Mouse (Mus musculus) c-Kit-negative CD71-positive TER-119-positive erythroid progenitor cells, embryonic 14.5 days (primary cell): ENCODE measurements at regions not wholly inside any gene's neighbourhood (a gene's known extent, or its start where the extent isn't known, plus 50 kb on each side); places are given as distances from the start of the nearest gene placed in this dataset.

ENCODE experiments used
- DNase-seq: peaks from one replicate; pipeline ENCODE4 v3.0.0-alpha.2; 2013; ENCODE audit warnings: low read depth, low spot score

DNA sequence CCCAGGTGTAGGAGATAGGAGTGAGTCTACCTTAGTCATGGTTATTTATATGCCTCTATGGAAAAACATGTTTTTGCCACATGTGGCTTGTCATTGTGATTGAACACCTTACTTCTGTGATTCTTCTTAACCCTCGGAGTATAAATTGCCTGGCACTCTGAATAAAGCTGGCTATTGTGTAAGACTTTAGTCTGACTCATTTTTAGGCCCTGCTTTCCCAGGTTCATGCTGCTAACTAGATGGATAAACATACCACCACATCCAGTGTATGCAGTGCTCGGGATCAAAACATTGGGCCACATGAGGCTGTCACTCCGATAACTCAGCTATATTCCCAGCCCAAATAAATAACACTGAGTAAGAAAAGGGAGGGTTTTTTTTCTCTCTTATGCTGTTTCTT is 287.2 kb downstream of the Gsdmc2 start:
- no peak for DNase-seq

DNA sequence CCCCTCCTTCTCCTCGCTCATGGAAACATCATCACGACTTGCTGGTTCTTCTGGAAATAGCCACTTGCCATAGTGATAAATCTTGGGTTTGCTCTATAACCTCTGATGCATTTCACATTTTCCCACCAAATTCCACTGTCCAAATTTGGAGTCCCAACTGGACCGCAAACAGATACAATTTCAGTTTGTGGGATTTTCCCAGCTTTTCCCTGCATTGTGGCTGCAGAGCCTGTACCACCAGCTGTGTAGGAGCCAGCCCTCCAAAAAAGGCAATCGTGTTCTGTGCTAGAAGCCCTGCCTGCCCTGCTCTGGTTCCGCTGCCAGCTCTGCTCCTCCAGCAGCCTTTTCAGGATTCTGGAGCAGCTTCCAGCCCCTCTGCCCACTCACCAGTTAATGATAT is 291.4 kb downstream of the Gsdmc2 start:
- no peak for DNase-seq

DNA sequence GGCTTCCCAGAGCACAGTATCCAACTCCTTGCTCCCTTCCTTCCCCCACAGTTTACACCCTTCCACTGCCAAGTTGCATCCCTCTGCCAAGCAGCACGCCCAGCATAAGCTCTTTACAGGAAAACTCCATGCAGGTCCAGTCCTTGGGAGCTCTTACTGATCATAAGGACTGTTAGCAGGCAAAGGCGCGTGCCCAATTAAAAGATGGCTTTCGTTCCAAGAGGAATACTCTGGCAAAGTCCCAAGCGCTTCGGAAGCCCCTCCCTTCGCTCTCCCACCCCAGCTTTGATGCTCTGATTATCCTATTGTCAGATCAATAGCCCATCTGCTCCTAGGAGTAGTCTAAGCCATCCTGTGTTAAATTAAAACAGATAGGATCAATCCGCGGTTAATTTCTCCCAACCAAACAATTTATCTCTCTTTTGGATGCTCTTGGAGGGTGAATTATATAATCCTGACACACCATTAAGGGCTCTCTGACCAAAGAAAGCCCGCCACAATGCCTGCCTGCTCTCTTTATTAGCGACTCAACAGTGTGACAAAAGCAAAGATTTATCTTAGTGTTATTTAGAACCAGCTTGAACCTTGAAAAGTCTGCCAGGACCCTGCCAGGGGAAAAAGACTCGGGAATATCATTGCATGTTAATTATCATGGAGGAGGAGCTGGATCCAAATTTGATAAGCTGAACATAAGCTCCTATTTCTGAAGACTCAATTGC is 312.5 kb downstream of the Gsdmc2 start:
- DNase-seq = no peak

DNA sequence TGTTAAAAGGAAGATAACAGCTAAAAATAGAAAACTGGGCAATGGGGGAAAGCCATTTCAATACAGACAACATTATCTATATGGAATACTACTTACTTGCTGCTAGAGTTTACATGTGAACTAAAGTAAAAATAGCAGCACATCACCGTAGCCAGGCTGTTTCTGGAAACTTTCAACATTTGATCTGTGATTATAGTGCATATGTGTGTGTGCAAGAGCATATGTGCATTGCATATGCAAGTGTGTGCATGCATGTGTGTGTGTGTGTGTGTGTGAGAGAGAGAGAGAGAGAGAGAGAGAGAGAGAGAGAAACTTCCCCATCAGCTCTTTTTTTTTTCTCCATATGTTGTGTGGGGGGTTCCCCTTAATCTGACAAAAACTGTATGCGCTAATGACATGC is 317.7 kb downstream of the Gsdmc2 start:
- DNase-seq = no peak

DNA sequence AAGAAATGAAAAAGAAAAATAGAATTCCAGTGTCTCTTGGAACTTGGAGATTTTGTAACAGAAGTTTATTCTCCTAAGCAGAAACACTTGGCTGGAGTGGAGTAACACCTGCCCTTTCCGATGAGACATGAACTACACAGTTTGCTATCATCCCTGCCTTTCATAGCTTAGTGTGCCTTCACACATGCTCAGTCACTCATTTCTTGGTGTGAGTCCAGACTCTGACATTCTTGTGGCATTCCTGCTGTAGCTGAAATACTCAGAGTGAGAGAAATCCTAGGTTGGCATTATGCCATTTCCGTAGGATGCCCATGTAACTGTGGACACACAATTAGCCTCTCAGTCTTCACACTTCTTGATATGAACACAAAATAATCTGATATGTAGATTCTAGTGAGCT is 318.2 kb downstream of the Gsdmc2 start:
- DNase-seq = no peak

DNA sequence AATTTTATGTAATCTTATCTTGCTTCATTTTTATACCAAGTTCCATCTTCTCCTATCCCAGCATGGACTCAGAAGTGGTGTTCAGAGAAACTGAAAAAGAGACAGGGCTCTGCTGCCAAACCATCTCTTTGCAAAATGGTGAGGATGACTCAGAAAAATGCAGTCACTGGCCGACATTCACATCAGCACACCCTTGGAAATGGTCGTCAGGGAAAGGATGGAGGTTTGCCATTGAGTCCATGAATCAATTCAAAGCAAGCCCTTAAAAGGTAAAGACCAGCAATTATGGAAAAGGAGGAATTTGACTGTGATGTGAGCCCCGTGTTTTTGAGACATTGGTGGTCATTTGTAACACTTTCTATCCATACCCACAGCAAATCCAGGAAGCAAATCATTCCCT is 327.7 kb downstream of the Gsdmc2 start:
- DNase-seq = no peak

DNA sequence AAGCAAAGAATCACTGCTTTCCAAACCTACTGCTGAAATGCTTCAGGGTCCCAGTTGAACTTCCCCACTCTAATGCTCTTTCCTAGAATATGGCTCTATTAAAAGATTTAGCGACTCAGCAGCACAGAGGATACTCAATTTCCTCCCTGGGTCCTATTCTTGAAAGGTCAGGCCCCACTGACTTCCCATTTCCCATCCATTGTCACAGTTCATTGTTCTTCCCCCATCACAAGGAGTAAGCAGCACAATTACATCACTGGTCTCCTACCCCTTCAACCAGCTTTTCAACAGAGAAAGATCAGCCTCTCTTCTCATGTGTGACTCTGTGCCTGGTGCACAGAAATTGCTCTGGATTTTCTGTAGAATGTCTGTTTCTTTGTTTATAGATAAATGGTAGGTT is 344.5 kb downstream of the Gsdmc2 start:
- no peak for DNase-seq

DNA sequence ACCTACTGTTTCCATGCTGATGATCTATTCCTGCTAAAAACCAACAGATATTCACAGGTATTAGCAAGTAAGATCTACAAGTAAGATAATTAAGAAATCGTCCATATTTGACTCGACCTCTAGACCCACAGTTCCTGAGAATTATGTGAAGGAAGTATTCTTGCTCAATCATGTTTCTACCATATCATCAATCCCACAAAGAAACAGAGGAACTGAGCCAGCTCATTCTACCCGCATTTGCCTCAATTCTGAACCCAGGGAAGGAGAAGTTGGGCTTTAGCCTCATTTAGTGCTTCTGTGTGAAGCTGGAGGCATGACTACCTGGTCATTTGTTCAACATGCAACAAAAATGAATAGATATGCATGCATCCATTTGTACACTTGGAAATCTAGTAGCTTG is 346.5 kb downstream of the Gsdmc2 start:
- DNase-seq = no peak

DNA sequence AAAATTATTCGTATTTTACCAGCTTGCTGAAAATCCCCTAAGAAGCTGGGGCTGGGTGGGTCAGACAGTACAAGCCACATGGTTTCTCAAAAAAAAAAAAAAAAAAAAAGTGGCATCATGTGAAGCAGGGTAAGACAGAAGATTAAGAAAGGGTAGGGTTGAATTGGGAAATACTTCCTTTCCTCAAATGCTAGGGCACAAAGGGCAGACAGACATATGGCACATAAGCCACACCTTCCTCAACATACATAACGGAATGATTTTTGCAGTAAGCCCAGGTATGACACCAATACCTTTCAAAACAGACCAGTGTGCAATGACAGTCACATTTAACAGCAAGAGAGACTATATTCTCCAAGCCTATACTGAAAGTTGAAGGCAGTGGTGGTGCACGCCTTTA is 347.8 kb downstream of the Gsdmc2 start:
- no peak for DNase-seq

DNA sequence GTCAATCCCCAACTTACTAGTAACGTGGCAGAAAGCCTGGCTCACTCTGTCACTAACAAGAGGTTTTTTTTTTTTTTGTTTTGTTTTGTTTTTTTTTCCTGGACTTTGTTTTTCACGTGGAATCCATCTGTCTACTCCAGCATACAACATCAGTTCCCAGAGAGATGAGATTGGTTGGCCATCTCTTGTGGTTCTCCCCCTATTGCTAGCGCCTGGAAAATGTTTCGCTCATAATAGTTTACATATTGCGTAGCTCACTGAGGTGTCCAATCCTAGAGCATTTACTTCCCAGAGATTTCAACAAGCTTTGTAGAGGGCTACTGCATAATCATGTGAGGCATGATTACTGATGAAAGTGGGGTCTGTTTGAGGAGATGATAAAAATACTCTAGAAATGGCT is 360.1 kb downstream of the Gsdmc2 start:
- no peak for DNase-seq

DNA sequence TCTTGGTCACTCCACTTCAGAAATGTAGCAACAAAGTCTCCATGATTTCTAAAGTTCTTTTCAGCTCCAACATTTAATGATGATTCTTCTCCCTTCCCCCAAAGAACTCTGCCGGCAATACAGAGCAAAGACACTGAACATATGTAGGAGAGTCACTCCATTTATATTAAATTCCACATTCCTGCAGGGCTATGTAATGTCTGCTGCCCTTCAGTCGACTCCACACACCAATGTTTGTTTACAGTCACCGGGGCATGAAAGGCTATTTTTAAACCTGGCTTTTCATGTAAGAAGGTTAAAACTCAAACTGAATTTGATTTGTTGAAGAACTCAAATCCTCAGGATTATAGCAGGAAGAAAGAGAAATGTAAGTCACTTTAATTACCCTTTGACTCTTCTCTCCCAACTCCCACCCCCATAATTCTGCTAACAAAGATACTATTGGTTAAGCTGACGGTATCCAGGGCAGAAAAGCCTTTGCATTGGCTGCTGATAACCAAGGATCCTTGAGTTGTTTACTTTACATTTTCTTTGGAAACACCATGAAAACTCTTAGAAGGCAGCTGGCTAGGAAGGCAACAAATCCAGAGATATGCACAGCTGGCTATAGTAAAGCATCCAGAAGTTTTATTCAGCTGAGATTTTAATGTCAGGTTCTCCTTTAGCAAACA is 360.6 kb downstream of the Gsdmc2 start:
- no peak for DNase-seq

DNA sequence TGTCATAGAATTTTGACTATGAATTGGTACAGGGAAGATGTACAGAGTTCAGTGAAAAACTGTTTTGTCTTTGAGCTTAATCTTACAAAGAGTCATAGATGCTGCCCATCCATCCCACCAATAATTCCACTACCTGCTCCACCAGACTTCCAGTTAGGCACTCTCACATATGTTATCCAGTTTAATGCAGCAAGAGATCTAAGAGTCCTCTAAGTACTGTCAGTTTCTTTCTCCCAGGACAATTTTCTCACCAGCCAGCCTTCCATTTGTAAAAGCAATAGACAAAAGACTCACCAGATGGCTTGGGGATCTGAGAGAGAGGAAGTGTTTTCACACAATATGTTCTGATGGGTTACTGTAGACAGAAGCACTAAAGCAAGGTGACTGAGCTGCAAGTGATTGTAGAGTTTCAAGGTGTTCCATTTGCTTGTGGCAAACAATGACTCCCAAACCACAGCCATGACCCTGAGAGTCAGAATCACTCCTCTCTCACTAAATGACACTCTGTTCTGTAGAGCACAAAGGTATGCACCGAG is 365.6 kb downstream of the Gsdmc2 start:
- DNase-seq = no peak

DNA sequence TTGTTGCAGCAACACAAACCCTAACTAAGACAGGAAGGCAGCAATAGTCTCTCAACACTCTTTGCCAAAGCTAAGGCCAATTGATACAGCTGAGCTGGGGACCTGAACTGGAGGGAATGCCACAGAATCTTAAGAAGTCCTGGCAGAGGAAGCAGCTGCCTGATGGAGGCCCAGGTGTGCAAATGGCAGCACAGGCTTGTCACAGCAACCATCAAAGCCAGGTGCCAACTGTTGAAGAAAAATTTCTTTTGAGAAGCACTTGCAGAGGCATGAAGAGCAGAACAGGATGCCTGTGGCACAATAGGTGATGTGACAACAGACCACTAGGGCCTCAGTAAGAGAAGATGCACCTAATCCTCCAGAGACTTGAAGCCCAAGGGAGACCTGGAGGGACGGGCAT is 378.1 kb downstream of the Gsdmc2 start:
- no peak for DNase-seq

DNA sequence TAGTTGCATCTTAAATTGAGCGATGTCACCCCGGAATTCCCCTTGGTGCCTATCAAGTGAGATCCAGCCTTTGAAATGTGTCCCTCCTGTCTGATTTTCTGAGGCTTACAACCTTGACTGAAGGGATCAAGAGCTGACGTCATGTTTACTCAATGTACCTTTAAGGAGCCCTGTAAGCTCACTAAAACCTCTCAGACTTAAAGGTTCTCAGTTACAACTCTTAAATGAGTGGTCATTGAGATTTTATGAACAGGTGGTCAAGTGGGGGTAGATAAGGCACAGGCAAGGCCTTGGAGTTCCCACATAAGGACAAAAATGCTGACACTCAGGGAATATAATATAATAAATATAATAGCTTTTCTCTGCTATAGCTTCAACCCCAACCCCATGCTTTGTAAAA is 392.4 kb downstream of the Gsdmc2 start:
- no peak for DNase-seq

DNA sequence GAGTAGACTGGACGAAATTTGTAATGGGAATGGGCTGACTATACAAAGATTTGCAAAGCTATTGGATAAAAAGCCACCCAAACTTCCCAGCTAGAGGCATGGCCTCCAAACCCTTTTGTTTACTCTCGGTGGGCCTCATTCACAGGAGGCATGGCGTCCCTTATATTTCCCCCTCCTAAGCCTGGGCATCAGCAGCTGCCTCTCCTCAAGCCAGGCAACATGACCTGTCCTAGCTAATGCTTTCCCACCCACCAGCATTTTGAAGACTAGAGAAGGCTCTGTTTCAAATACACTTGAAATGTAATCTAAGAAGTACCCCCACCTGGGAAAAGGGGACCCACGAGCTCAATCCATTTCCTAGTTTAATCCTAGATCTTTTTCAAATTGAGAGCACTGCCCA is 398.7 kb downstream of the Gsdmc2 start:
- DNase-seq = no peak

DNA sequence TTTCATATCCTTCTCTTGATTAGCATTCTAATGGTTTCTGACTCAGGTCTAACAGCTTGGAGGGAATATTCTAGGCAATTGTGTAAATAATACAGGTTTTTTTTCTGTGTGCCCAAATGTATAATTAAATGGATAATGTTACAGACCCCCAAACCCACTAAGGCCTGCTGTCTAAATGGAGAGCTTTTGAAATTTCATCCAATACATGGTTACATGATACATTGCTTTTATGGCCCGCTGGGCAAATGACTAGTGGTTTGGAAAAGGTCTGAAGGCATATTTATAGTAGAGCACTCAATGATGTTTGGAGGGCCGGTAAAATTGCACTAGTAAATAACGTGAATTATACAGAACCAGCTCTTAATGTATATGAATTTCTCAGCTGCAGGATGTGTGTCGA is 400.0 kb downstream of the Gsdmc2 start:
- DNase-seq = no peak

DNA sequence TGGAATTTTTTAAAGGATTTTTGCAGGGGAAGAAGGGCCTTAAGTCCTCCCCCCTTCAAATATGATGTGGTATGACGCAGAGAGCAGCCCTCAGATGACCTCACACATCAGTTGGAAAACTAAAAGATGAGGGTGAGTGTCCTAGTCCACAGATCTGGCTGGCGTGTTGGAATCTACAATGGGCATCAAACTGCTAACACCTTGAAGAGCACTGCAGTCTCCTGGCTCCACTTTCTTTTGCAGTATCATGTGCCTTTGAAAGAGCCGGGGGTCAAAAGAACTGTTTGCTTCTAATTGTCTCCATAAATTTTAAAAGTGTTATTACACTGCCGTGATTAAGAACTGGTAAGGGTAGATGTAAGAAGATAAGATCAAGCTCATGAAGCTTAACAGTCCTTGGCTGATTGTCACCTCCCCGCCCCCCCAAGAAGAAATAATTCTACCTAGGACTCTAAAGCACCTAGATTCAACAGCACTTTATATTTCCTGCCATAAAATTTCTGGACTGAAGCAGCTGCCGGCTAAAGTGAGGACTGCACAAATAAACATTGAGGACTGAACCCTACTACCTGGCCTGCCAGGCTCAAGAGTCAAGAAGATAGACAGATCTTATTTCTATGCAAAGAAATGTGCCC is 402.7 kb downstream of the Gsdmc2 start:
- no peak for DNase-seq

DNA sequence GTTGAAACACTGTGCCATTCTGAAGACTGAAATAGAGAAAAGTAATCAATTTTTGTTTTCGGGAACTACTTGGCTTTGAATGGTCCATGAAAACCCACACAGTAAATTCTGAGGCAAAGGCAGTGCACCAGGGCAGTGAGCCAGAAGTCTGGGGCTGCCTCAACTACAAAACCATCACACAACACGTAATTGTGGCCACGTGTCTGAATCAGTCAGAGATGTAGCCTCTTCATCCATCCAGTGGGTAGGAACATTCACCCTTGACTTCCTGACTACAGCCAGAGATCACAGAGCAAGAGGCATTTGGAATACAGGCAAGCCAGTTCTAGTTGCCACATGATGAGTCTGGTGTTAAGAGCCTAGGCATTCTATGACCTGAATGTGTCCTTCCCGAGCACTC is 432.3 kb downstream of the Gsdmc2 start:
- DNase-seq = no peak

DNA sequence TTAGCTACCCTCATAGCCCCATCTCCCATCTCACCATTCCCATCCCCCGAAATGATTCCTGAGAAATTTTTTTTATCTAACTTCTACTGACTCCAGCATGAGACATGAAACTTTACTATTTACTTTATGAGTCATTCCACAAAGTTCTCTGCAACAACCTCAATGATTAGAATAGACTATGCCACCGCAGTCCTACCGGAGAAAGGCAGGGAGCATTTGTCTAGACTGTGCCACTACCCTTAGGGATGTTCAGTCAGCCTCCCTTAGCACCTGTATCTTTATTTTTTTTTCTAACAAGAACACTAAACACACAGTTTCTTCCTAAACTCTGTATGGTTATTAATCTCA is 433.2 kb downstream of the Gsdmc2 start:
- DNase-seq = no peak

DNA sequence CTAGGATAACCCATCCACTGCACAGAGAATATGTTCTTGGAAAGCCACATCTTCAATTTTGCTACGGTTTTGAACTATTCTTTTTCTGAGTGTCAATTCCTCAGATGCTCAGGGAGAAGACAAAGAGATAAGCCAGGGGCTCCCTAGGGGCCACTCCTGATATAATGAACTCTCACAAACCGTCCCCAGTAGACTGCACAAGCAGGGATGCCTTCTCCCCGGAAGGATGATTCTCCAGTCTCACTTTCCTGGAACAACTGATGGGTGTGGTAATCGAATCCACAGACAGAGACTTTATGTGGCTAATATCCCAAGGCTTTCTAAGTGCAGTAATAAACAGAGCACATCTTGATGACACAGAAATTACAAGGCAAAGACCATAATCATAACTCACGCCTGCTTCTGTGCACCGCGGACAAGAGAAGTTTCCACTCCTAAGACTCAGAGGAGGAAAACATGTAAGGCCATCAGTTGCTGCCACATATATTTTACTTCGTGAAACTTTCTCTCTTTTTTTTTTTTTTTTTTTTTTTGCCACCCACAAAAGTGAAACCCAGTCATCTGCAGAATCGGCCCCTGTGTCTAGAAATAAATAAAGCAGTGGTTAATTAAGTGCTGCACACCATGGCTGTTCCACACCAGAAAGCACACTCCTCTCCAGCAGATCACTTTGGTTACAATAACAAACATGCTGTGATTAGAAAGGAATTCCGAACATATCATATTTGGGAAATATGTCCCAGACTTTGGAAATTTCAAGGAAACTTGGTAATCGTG is 433.8 kb downstream of the Gsdmc2 start:
- no peak for DNase-seq

DNA sequence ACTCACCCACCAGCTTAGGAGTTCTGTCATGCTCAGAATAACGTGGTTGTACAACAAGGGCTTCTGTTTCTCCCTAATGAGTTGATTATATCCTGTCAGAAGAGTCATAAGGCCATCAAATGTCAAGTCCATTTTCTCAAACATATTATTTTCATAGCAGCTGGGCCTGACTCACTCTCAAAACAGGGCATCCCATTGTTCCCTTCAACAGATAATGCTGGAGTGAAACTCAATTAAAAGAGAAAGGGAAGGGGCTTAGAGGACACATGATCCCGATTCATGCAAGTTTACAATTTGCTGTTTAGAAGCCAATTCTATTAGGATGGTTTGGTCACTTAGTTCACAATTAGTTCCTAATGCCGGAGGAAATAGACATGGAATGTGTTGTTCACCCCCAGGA is 444.5 kb downstream of the Gsdmc2 start:
- no peak for DNase-seq

DNA sequence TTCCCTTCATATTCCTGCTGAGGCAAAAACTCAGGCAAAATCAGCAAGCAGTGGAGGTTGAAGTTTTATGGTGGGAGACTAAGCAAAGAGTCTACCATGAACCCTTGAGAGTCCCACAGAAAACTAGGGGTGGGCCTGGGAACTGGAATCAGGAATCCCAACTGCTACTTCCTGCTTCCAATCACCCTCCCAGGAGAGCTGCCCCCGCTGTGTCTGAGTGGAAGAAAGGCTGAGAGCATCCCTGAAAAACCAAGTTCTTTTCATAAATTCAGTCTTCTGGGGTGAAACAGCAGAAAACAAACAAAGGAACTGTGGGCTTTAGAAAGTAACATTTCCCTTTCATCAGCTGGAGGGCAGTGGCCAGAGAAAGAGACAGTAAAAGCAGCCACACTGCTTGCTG is 445.0 kb downstream of the Gsdmc2 start:
- DNase-seq = no peak
